Mouse (Mus musculus) induced T-regulatory cell, adult 2 months (primary cell): ENCODE measurements around the gene Atf6b.

Experiments
- DNase-seq: peaks from one replicate; pipeline ENCODE4 v3.0.0-alpha.2; 2012; ENCODE audit warnings: low read depth

The Atf6b gene

DNA sequence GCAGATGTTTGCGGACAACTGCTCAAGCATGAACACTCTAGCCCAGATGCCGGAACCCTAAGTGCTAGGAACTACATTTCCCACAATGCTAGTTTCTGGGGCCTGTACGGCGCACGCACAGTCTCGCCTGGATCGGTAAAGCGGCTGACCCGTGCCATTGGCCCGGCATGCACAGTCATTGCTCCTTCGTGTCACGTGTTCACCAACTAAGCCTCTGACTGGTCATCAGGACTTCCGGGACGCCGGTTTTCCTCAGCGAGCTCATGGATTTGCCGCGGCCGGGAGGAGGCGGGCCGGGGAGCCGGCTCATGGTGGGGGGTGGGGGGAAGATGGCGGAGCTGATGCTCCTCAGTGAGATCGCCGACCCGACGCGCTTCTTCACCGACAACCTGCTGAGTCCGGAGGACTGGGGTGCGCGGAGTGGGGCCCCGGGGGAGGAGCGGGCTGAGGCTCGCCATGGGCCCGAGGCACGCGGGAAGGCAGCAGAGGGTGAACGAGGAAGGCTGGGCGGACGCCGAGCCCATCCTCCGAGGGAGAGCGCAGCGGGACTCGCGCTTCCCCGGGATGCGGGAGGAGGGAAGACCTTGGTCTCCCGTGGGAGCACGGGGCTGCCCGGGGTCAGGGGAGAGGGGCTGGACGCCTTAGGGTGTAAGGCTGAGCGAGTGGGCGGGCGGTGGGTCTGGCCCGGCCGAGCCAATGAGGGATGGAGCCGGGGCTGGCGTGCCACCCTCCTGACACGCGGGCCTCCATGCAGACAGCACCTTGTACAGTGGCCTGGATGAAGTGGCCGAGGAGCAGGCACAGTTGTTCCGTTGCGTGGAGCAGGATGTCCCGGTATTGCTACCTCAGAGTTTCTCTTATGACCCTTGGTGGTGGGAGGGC lies at the start of gene Atf6b:
Gene Atf6b (plus strand): TSS at position 241 of the 882 bp plus-strand sequence.
- peak; percentile 98 for DNase-seq

DNA sequence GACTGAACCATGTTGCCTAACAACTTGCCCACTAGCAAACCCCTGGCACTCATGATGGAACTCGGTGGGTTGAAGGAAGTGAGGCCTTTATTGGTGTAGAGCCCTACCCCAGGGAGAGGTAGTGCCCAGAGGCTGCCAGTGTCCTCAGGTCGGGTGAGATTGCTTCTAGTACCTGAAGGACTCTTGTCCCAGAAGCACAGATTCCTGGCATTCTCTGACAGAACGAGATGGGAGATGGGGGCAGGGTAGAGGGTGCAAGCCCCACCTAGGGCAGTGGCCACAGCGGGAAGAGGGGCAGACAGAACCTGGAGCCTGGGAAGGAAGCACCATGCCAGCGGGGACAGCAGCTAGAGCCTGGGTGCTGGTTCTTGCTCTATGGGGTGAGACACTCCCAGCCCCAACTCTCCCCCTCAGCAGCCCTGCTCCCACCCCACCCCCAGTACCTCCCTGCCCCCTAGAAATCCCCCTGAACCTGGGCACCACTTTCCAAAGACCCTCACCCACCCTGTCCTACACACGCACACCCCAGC lies 49.3 kb upstream of the Atf6b start, which contains the start of gene Ager:
Gene Ager (plus strand): TSS at position 297 of the 530 bp plus-strand sequence.
- DNase-seq, result no peak

DNA sequence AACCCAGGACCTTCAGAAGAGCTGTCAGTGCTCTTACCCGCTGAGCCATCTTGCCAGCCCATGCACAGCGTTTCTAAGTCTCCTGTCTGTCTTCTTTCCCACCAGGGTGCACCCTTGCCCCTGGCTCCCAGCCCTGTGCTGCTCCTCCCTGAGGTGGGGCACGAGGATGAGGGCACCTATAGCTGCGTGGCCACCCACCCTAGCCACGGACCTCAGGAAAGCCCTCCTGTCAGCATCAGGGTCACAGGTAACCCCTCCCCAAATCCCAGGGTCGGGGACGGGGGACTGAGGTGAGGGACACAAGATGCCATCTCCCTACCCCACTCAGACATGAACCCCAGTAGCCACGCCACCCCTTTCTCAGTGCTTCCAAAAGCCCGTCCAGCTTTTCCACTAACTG lies 47.1 kb upstream of the Atf6b start:
- DNase-seq, result no peak

DNA sequence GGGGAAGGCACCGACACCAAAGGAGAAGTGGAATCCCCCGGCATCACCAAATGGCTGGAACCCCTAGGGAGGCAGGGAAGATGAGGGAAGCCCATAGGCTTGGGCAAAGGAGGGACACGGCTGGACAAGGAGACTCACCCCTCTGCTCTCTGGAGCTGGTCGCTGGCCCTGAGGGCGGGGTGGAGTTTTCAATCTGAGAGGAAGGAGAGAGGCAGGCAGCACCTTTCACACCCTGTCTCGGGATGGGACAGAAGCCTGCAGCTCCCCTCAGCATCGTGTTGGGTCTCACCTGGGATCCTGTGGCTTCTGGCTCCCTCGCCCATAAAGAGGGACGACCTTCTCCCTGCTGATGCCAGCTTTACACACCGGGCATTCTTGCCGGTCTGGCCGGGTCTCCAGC lies 45.1 kb upstream of the Atf6b start:
- DNase-seq, result no peak

DNA sequence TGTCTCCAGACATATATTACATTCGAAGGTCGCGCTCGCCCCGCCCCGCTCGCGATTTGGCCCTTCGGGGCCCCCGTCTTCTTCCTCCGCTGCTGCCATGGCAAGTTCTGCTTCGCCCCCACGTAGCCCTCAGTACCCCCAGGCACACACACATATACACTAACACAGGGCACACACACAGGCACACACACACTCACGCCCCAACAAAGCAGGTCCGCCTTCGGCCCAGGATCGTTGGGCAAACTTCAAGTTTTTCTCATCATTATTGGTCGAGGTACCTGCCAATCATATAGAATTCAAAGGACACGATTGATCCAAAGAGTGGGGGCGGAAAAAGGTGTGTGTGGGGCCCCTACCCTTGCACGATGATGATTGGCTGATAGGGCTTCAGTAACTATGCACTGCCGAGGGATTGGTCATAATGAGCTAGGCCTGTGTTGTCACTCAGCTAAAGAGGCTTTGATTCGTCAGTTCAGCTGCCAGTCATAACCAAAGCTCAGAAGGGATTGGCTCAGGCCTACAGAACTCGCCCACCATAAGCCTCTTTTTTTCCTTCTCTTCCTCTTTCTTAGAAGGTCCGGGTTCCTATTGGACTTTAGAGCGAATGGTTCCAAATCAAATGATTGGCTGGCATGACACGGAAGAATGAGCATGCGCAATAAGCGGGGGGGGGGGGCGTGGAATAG lies 43.4 kb upstream of the Atf6b start, which contains the start of gene Rnf5:
Gene Rnf5 (minus strand): TSS at position 316 of the 686 bp plus-strand sequence.
- DNase-seq, result peak; percentile 100

DNA sequence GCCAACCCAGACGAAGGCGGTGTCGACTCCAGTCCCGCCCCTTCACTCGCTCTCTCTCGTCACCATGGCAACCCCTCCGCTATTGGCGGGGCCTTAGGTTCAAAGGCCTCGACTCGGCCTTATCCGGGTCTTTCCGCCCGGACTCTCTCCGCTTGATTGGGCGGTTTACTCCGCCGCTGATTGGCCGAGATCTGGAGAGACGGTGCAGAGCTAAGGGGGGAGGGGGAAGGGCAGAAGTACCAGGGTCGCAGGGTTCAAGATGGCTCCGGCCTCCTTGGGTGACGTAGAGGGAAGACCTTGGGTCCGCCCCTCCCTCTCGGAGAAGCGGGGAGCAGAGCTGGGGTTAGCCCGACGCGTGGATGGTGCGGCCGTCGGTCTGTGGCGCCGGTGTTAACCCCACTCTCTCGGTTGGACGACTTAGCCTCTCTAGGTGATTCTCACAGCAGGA lies 42.9 kb upstream of the Atf6b start, which contains the start of gene Agpat1:
Gene Agpat1 (plus strand): TSS at position 202 of the 448 bp plus-strand sequence.
- peak; percentile 100 for DNase-seq

DNA sequence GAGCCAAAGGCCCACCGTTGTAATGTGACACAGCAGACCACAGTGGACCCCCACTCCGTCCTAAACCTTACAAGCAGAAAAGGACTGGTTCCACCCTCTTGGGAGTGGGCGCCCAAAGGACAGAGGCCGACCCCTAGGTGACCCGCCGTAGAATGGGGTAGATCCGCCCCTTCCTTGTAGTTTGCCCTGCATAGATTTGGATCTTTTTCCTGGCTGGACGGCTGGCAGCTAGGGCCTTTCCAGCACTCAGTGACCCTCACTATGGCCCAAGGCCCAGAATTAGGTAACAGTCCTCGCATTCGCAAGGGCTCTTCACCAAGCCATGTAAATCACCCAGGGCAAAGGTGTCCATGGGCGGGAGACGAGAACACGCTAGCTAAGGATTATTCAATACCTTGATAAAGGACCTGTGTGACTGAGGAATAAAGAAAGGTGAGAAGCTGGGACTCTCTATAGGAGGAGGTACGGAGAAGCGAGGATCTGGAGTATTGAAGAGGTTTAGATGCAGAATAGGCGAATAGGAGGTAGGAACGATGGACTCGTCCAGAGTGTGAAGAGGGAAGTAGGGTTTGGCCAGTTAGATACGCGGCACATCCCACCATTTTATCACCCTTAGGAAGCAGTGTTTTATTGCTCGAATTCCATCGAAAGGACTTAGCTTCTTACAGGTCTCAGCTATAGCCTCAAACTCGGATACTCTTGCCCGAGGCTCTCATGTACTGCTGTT lies 42.3 kb upstream of the Atf6b start:
- DNase-seq, result peak; percentile 59

DNA sequence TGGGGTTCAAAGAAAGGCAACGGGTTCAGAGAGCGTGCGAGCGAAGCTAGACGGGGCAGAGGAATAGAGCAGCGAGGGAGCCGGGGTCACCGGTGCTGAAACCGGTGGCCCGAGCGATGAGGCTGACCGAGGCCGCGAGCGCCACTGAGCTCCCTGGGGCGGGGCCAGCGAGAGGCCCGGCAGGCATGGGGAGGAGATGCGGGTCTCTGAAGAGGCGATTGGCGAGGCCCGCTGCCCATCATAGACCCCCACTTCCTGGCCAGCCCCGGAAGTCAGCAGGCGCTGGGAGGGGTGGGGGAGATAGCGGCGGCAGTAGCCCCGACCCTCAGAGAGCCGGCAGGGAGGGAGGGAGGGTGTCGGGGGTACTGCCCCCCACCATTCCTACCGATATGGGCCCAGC lies 41.3 kb upstream of the Atf6b start:
- peak; percentile 96 for DNase-seq

DNA sequence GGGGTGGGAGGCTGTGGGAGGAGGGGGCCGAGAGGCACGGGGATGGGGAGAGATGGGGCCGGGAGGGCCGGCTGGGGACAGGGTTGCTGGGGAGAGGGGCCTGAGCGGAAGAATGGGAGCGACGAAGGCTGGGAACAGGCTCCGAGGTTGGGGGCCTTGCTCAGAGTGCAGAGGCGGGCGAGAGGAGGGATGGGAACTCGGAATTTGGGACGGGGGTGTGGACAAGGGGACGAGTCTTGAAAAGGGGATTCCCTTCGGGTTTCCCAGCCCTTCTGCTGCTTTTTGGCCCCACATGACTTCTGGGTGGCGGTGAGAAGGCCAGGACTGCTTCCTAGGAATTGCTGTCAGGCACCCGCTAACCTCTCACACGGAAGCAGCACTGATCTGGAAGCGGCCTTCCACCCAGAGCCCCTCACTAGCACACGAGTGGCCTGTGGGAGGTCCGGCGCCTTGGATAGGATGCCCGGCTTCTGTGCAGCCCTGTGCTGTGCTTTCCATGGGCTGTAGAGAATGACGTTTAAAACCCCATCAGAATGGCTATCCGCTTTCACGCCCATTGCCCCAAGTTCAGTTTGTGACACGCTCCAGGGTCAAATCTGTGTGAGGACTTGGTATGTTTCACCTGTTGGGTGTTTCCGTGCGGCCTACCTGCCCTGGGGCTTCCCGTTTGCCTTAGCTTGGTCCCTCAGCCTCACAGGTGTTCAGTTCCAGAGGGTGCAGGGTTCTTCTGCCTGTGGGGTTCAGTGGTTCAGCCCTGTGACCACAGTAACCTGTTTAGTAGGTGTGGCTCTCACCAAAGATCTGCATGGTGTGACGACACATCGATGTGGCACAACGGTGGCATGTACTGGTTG lies 40.5 kb upstream of the Atf6b start:
- DNase-seq, result peak; percentile 68

DNA sequence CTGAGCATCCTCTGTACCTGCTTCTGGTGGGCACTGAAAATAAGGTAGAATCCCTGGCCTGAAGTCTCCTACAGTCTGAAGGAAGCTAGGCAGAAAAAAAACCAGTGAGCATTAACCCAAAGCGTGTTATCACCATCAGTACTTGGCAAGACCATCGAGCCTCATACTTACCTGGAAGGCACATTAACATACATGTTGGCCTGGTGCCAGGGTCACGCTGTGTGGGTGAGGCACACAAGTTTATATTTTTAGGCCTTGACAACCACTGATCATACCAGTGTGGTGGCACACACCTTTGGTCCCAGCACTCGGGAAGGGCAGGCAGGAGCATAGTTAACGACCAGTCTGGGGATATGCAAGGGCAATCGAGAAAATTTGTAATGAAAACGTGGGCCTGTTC lies 38.9 kb upstream of the Atf6b start:
- no peak for DNase-seq

DNA sequence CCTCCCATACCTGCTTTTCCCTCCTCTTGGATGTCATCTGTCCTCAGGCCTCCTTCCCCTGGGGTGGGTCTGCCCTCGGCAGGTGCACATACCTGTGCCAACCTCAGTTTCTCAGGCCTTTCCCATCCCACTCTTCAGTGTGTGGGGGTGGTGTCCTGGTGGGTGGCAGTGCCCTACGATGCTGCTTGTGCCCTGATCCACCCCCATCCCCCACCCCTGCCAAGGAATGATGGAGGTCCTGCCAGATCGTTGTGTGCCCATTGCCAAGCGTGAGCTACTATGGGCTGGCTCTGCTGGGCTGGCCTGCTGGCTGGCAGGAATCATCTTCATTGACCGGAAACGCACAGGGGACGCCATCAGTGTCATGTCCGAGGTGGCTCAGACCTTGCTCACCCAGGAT lies 35.9 kb upstream of the Atf6b start:
- DNase-seq, result no peak

DNA sequence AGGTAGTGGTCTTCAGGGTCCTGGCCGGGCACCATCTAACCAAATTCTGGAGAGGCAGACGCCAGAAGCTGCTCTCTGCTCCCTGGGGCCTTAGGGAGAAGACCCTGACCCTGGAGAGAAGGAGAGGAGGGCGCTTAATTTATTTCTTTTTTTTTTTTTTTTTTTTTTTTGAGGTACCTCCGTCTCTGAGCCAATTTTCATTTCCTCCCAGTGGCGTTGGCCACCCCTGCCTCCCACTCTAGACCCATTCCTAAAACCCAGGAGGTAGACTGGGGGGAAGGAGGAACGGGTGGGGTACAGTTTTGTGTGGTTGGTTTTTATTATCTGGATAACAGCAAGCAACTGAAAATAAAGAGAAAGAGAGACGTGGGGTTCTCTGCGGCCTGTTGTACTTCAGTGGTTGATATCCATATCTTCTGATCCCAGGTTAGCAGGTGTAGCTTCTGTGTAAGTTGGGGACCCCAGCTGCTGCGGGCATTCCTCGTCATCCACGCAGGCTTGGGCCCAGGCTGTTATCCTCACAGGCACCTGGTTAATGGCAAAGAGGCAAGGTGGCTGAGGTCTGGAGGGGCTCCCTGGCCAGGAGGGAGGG lies 33.8 kb upstream of the Atf6b start:
- no peak for DNase-seq

DNA sequence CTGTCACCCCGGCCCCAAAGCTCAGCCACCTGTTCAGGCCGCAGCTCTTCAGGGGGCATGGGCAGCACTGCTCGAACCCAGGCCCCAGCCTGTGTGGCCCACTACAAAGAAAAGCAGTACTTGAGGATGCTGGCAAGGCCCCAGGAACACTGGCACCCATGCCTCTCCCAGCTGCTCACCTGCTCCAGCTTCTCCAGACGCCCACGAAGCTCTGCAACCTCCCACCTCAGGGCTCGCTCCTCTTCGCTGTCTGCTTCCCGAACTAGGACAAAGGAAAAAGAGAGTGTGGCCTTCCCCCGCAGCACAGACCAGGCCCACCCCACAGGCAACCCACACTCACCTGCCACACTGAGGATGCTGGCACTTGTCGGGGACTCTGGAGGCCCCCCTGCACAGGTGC lies 33.1 kb upstream of the Atf6b start:
- no peak for DNase-seq

DNA sequence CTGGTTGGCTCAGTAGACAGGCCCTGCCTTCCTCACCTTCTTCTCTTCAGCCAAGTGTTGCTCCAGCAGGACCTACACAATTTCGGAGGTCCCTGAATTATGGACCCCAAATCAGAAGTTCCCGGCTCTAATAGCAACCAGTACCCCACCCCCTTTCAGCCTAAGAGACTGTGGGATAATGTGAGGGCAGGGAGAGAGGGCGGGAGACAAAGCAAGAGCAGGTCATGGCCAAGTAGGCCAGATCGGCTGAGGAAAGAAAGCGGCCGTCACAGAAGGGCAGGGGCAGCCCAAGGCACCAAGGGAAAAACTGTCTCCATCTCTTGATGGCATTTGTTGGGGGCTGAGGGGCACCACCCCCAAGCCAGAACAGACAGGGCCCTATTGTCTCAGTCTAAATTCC lies 31.1 kb upstream of the Atf6b start, which contains the start of gene Egfl8:
Gene Egfl8 (minus strand): TSS at position 101 of the 400 bp plus-strand sequence.
- DNase-seq, result no peak

DNA sequence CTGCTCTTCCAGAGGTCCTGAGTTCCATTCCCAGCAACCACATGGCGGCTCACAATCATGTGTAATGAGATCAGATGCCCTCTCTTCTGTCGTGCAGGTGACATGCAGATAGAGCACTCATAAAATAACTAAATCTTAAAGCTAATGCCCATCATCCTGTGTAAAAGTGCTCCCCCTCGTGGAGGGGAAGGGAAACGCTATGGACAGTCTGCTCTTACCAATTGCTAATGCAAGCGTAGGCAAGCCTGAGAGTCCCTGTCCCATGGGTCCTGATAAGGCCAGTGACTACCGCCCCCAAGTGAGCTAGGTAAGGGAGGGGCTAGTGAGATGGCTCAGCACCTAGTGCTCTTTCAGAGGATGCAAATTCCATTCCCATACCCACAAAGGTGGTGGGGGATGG lies 27.9 kb upstream of the Atf6b start:
- DNase-seq, result peak; percentile 92

DNA sequence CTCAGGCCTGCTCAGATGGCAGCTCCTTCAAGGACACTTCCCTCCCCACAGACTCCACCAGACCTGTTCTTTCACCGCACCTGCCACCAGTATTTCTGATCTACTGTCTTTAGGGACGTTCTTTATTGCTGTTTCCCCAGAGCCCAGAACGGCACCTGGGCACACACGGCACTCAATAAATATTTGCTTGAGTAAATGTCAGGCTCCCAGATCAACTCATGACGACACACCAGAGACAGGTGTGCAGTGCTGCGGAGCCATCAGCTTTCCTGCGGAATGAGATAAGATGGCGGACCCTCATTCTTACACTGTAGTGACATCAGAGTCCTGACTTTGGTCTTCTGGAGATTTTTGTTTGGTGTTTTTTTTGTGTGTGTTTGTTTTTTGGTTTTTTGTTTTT lies 25.9 kb upstream of the Atf6b start:
- no peak for DNase-seq

DNA sequence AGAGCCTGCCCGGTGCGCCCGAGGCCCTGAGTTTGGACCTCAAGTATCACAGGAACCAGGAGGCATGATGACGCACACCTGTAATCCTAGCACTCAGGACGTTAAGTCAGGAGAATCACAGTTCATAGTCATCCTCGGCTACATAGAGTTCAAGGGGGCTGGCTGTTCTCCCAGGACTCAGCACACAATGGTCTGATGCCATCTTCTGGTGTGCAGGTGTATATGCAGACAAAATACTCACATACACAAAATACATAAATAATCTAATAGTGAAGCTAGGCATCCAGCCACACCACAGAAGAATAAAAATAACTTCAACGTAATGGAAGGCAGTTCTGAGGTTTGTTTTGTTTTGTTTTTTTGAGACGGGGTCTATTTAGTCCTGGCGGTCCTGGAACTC lies 23.8 kb upstream of the Atf6b start:
- no peak for DNase-seq

DNA sequence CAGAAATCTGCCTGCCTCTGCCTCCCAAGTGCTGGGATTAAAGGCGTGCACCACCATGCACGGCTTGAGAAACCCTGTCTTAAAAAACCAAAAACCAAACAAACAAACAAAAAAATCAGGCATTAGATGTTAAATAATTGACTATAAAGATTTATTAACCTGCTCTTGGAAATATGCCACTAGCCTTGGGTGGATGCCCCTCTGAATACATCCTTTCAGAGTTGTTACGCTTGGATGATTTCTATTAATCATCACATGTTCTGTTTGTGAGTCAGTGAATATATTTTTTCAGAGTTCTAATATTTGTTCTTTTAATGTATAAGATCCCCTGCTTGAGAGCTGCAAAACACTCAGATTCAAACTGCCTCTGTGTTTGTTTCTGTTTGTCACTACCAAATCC lies 22.0 kb upstream of the Atf6b start:
- DNase-seq, result no peak

DNA sequence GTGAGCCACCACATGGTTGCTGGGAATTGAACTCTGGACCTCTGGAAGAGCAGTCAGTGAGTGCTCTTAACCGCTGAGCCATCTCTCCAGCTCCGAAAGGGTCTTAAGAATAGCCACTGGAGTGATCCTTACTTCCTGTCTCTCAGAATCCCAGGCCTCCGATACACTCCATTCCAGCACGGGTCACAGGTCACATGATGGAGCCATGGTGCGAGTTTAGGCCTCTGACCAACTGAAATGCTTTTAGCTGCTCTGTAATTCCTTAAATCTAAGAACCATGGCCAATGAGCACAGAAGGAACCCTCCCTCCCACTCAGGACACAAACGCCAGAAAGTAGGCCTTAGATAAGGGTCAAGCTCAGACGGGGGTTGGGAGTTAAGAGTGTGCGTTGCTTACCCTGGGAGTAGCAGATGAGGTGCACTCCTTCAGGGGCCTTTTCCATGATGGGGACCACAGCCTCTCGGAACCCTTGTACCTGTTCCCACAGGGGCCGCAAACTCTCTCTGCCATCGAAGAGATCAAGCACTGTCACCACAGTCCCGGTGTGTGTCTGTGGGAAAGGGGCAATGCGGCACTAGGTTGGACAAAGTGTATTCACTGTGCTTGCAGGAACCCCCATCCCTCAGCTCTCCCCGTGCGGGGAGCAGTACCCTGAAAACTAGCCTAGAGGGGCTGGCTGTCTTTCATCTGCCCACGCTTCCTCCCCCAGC lies 20.7 kb upstream of the Atf6b start:
- DNase-seq, result no peak

DNA sequence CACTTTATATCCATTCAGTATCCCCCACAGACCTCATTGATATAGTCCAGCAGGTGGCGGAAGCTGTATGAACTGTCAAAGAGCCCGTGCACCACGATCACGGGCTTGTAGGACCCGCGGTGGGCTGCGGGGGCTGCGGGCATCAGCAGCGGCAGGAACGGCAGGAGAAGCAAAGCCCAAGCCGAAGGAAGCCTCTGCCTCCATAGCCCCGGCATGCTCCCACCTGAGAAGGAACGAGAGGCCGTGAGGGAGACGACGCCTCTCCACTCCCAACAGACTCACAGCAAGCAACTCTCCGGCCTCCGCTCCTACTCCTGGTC lies 20.2 kb upstream of the Atf6b start:
- DNase-seq, result peak; percentile 71
